Mouse (Mus musculus): ENCODE data around the gene Gm13691.
"Not testable (repeated sequence)": the region's sequence is repeated elsewhere in the genome, so short reads cannot be mapped to it uniquely, and the experiment has no call there.

Gm13691 gene

GRCm38 (mm10) chr2:83990253-83990652, at the start of gene Gm13691:
Gene Gm13691, plus strand, starts transcription at chr2:83990553.
- DNase-seq (ENCODE audit: low read depth) = not testable (repeated sequence)

DNA sequence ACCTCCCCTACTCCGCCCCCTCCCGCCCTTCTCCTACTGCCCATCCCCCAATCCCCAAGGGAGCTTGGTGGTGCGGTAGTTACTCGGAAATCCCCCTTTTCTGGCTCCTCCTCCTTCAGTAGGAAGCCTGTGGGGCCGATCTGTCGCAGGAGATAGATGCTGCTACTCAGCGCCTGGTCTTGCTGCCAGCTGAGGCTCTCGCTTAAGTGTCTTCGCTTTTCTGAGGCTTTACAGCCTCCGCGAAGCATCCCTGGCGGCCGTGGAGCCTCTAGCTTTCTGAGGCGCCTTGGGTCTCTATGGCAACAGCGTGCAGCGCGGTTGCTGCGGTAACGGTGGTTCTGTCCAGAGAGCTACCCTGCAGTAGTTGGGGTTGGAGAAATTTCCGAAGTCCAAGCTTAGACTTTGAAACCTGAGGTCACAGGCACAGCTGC, 49.4 kb upstream of the Gm13691 start, which contains the start of gene Zswim2:
TSS of gene Zswim2 (minus strand) at position 298 of the 431 bp plus-strand sequence.
- peak; percentile 35 for DNase-seq (ENCODE audit: low read depth)

- DNase-seq (ENCODE audit: low read depth) = no peak
Measured at GRCm38 (mm10) chr2:83941378-83941777, 49.0 kb upstream of the Gm13691 start.

DNA sequence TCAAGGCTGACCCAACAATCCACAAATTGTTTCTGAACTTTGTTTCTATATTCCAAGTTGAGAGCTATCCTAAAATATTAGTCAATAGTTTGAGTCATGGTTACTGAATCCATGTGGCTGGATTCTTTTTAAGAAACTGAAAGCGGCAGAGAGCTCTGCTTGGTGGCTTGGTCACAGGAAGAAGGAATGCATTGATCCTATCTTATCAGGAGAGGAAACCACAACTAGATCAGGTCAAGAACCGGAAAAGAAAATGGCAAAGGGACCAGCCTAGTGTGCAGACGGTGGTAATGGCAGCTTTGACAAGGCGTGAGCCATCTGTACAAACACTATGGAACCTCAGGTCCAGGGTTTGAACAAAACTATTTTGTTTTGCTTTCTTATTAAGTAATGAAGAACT, 48.6 kb upstream of the Gm13691 start:
- DNase-seq (ENCODE audit: low read depth) = no peak

DNA sequence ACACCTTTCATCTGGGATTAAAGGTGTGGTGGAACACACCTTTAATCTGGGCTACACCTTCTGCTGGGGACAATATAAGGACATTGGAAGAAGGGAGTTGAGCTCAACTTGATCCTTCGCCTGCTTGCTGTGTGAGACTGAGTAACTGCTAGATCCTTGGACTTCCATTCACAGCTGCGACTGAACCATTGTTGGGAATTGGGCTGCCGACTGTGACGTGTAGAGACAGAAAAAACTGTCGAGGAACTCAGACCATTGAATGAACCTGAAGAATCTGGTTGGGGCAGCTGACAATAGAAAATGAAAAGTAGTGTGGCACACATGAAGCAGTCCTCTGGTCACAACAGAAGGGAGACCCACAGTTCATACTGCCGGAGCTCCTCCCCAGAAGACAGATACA, 35.0 kb upstream of the Gm13691 start, which contains the start of gene Gm13698:
TSS of gene Gm13698 (plus strand) at position 301 of the 400 bp plus-strand sequence.
- DNase-seq (ENCODE audit: low read depth) = not testable (repeated sequence)

DNA sequence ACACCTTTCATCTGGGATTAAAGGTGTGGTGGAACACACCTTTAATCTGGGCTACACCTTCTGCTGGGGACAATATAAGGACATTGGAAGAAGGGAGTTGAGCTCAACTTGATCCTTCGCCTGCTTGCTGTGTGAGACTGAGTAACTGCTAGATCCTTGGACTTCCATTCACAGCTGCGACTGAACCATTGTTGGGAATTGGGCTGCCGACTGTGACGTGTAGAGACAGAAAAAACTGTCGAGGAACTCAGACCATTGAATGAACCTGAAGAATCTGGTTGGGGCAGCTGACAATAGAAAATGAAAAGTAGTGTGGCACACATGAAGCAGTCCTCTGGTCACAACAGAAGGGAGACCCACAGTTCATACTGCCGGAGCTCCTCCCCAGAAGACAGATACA, 29.1 kb upstream of the Gm13691 start, which contains the start of gene Gm13693:
TSS of gene Gm13693 (plus strand) at position 301 of the 400 bp plus-strand sequence.
- not testable (repeated sequence) for DNase-seq (ENCODE audit: low read depth)

DNA sequence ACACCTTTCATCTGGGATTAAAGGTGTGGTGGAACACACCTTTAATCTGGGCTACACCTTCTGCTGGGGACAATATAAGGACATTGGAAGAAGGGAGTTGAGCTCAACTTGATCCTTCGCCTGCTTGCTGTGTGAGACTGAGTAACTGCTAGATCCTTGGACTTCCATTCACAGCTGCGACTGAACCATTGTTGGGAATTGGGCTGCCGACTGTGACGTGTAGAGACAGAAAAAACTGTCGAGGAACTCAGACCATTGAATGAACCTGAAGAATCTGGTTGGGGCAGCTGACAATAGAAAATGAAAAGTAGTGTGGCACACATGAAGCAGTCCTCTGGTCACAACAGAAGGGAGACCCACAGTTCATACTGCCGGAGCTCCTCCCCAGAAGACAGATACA, 23.3 kb upstream of the Gm13691 start, which contains the start of gene Gm13695:
TSS of gene Gm13695 (plus strand) at position 301 of the 400 bp plus-strand sequence.
- DNase-seq (ENCODE audit: low read depth) = not testable (repeated sequence)

GRCm38 (mm10) chr2:83972823-83973222, 17.5 kb upstream of the Gm13691 start, which contains the start of gene Gm13696:
Gene Gm13696, plus strand, starts transcription at chr2:83973123.
- not testable (repeated sequence) for DNase-seq (ENCODE audit: low read depth)

GRCm38 (mm10) chr2:83978633-83979032, 11.7 kb upstream of the Gm13691 start, which contains the start of gene Gm13694:
Gene Gm13694, plus strand, starts transcription at chr2:83978933.
- DNase-seq (ENCODE audit: low read depth) = not testable (repeated sequence)

GRCm38 (mm10) chr2:83984443-83984842, 5.9 kb upstream of the Gm13691 start, which contains the start of gene Gm13697:
Gene Gm13697, plus strand, starts transcription at chr2:83984743.
- not testable (repeated sequence) for DNase-seq (ENCODE audit: low read depth)

- DNase-seq (ENCODE audit: low read depth) = peak; percentile 90
Measured at GRCm38 (mm10) chr2:83993639-83994255, 3.4 kb downstream of the Gm13691 start.

GRCm38 (mm10) chr2:83994526-83994925, 4.2 kb downstream of the Gm13691 start:
- DNase-seq (ENCODE audit: low read depth) = not testable (repeated sequence)

DNA sequence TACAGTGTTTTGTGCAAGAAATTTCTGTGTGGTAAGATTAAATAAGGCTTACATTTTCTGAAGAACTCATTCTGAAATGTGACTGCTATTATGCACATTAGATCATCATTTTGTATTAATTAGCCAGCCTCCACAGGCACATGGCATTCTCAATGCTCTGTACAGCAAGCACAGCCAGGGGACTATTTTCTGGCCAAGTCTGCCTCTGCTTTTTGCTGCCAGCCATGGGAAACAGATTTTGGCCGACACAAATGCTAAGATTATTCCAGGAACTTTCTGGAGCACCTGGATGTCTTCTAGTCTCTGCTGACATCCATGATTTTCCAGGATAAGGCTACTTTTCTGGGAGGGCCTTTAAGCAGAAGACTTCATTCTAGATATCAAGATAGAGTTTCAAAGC, 18.6 kb downstream of the Gm13691 start:
- no peak for DNase-seq (ENCODE audit: low read depth)

- DNase-seq (ENCODE audit: low read depth) = no peak
Measured at GRCm38 (mm10) chr2:84009818-84010217, 19.5 kb downstream of the Gm13691 start.

- DNase-seq (ENCODE audit: low read depth) = no peak
Measured at GRCm38 (mm10) chr2:84014572-84014971, 24.2 kb downstream of the Gm13691 start.

GRCm38 (mm10) chr2:84016291-84016690, 25.9 kb downstream of the Gm13691 start:
- peak; percentile 86 for DNase-seq (ENCODE audit: low read depth)

- peak; percentile 23 for DNase-seq (ENCODE audit: low read depth)
Measured at GRCm38 (mm10) chr2:84018330-84018729, 28.0 kb downstream of the Gm13691 start.

GRCm38 (mm10) chr2:84019519-84020305, 29.4 kb downstream of the Gm13691 start:
- peak; percentile 65 for DNase-seq (ENCODE audit: low read depth)

- DNase-seq (ENCODE audit: low read depth) = no peak
Measured at GRCm38 (mm10) chr2:84021930-84022329, 31.6 kb downstream of the Gm13691 start.

DNA sequence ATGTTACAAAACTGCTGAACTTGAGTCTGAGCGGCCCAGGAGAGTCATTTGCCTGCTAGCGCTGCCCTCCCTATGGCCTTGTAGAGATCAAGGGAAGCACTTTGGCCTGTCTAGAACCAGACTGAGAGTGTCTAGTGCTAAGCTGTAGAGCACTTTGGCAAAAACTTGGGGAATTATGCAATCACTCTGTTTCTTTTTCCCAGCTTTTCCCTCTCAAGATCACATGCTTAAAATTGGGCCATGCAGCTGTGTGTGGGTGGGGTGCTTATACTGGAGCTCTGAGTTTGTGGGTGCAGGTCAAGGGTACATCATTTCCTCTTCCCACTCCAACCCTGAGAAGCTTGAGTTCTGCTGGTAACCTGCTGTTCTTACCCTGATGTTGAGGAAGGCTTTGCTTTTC, 32.6 kb downstream of the Gm13691 start:
- DNase-seq (ENCODE audit: low read depth) = no peak

GRCm38 (mm10) chr2:84023319-84023718, 33.0 kb downstream of the Gm13691 start:
- no peak for DNase-seq (ENCODE audit: low read depth)

- no peak for DNase-seq (ENCODE audit: low read depth)
Measured at GRCm38 (mm10) chr2:84025217-84025616, 34.9 kb downstream of the Gm13691 start.

DNA sequence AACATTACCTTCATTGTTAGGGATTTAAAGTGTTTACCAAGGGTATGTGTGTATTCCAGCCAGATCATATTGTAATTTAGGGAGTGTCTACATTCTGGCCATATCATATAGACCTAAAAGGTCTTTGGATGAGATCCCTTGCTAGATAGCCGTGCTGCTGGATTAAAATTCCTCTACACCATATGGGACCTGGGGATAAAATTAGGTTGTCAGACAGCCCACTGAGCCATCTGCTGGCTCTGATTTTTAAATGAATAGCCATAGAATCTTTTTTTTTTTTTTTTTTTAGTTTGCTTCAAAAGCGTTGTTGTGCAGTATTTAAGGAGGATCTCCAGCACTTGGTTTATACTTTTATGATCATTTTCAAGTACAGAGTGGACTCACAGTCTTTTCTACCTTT, 42.2 kb downstream of the Gm13691 start:
- DNase-seq (ENCODE audit: low read depth) = no peak

All from naive thymus-derived CD4-positive, alpha-beta T cell, adult 2 months (primary cell).